Mouse (Mus musculus): ENCODE data around the gene Cps1. TPM values are rescaled to one million over a fixed set of nuclear protein-coding genes. Genes with fewer than 3 reads are reported as not detected.

Cps1 gene
- under 1 TPM; 0.12 to 0.27 (median 0.19) TPM for total RNA-seq (2022)

- DNase-seq (ENCODE audit: low spot score in 2 of 2) = no peak
Observed at GRCm38 (mm10) chr1:67122797-67123196, at the start of gene Cps1. Cps1 (plus strand) TSS chr1:67123026.

- no peak for DNase-seq (ENCODE audit: low spot score in 2 of 2)
Observed at GRCm38 (mm10) chr1:67077739-67078138, 45.1 kb upstream of the Cps1 start.

GRCm38 (mm10) chr1:67078666-67079065 is 44.2 kb upstream of the Cps1 start:
- no peak for DNase-seq (ENCODE audit: low spot score in 2 of 2)

- DNase-seq (ENCODE audit: low spot score in 2 of 2) = no peak
Observed at GRCm38 (mm10) chr1:67079146-67079545, 43.7 kb upstream of the Cps1 start.

- DNase-seq (ENCODE audit: low spot score in 2 of 2) = no peak
Observed at GRCm38 (mm10) chr1:67092473-67092872, 30.4 kb upstream of the Cps1 start.

- DNase-seq (ENCODE audit: low spot score in 2 of 2) = no peak
Observed at GRCm38 (mm10) chr1:67099215-67099614, 23.6 kb upstream of the Cps1 start.

- DNase-seq (ENCODE audit: low spot score in 2 of 2) = no peak
Observed at GRCm38 (mm10) chr1:67103476-67104248, 19.2 kb upstream of the Cps1 start.

- no peak for DNase-seq (ENCODE audit: low spot score in 2 of 2)
Observed at GRCm38 (mm10) chr1:67111621-67112298, 11.1 kb upstream of the Cps1 start.

- DNase-seq (ENCODE audit: low spot score in 2 of 2) = no peak
Observed at GRCm38 (mm10) chr1:67113343-67114030, 9.3 kb upstream of the Cps1 start.

- no peak for DNase-seq (ENCODE audit: low spot score in 2 of 2)
Observed at GRCm38 (mm10) chr1:67116571-67116970, 6.3 kb upstream of the Cps1 start.

GRCm38 (mm10) chr1:67117778-67118177 is 5.0 kb upstream of the Cps1 start:
- no peak for DNase-seq (ENCODE audit: low spot score in 2 of 2)

- DNase-seq (ENCODE audit: low spot score in 2 of 2) = no peak
Observed at GRCm38 (mm10) chr1:67125433-67125832, 2.6 kb downstream of the Cps1 start.

GRCm38 (mm10) chr1:67143939-67144338 is 21.1 kb downstream of the Cps1 start:
- no peak for DNase-seq (ENCODE audit: low spot score in 2 of 2)

GRCm38 (mm10) chr1:67151246-67151645 is 28.4 kb downstream of the Cps1 start:
- no peak for DNase-seq (ENCODE audit: low spot score in 2 of 2)

GRCm38 (mm10) chr1:67167283-67167682 is 44.5 kb downstream of the Cps1 start:
- no peak for DNase-seq (ENCODE audit: low spot score in 2 of 2)

- DNase-seq (ENCODE audit: low spot score in 2 of 2) = peak; percentile 21 to 65
Observed at GRCm38 (mm10) chr1:67181165-67181564, 58.3 kb downstream of the Cps1 start.

GRCm38 (mm10) chr1:67182201-67182600 is 59.4 kb downstream of the Cps1 start:
- DNase-seq (ENCODE audit: low spot score in 2 of 2) = no peak

- peak; percentile 7 to 18 for DNase-seq (ENCODE audit: low spot score in 2 of 2)
Observed at GRCm38 (mm10) chr1:67183532-67183931, 60.7 kb downstream of the Cps1 start.

- no peak for DNase-seq (ENCODE audit: low spot score in 2 of 2)
Observed at GRCm38 (mm10) chr1:67184134-67184533, 61.3 kb downstream of the Cps1 start.

GRCm38 (mm10) chr1:67197335-67197734 is 74.5 kb downstream of the Cps1 start:
- DNase-seq (ENCODE audit: low spot score in 2 of 2) = no peak

- DNase-seq (ENCODE audit: low spot score in 2 of 2) = peak; percentile 6 to 28
Observed at GRCm38 (mm10) chr1:67218339-67218944, 95.6 kb downstream of the Cps1 start.

GRCm38 (mm10) chr1:67223666-67224065 is 100.8 kb downstream of the Cps1 start:
- DNase-seq (ENCODE audit: low spot score in 2 of 2) = peak in 1 of 2 experiments; percentile 3

Data from layer of hippocampus, adult 8-10 months (tissue).